Mouse (Mus musculus) mesoderm, embryonic 11.5 days (tissue): Measurements from ENCODE around the gene Zfp672.
"Not testable (repeated sequence)": the region's sequence is repeated elsewhere in the genome, so short reads cannot be mapped to it uniquely, and the experiment has no call there.

ENCODE experiments used
- DNase-seq: peaks from one replicate; pipeline ENCODE4 v3.0.0-alpha.2; 2012; ENCODE audit warnings: low read depth, low spot score

Zfp672 gene

GRCm38 (mm10) chr11:58330276-58331148 is at the start of gene Zfp672, which contains the start of gene Sh3bp5l:
Zfp672 (minus strand) TSS chr11:58330339.
Sh3bp5l (plus strand) TSS chr11:58330724.
- peak; percentile 94 for DNase-seq

- no peak for DNase-seq
These were observed 49.4 kb upstream of the Zfp672 start for GRCm38 (mm10) chr11:58379516-58379915.

- DNase-seq: no peak
These were observed 48.7 kb upstream of the Zfp672 start, which contains the start of gene Lypd8 for GRCm38 (mm10) chr11:58378763-58379278. Lypd8 (plus strand) TSS chr11:58379043.

- no peak for DNase-seq
These were observed 47.5 kb upstream of the Zfp672 start for GRCm38 (mm10) chr11:58377686-58378085.

GRCm38 (mm10) chr11:58377273-58377672 is 47.1 kb upstream of the Zfp672 start:
- DNase-seq: no peak

- not testable (repeated sequence) for DNase-seq
These were observed 36.1 kb upstream of the Zfp672 start for GRCm38 (mm10) chr11:58366191-58366590.

- DNase-seq: no peak
These were observed 34.3 kb upstream of the Zfp672 start for GRCm38 (mm10) chr11:58364454-58364853.

GRCm38 (mm10) chr11:58362562-58362961 is 32.4 kb upstream of the Zfp672 start:
- DNase-seq: not testable (repeated sequence)

- DNase-seq: no peak
These were observed 27.9 kb upstream of the Zfp672 start for GRCm38 (mm10) chr11:58357844-58358534.

- no peak for DNase-seq
These were observed 26.9 kb upstream of the Zfp672 start for GRCm38 (mm10) chr11:58357042-58357441.

GRCm38 (mm10) chr11:58354927-58355326 is 24.8 kb upstream of the Zfp672 start:
- no peak for DNase-seq

GRCm38 (mm10) chr11:58354476-58354875 is 24.3 kb upstream of the Zfp672 start:
- no peak for DNase-seq

GRCm38 (mm10) chr11:58353709-58354108 is 23.6 kb upstream of the Zfp672 start:
- DNase-seq: no peak

- DNase-seq: peak; percentile 32
These were observed 22.8 kb upstream of the Zfp672 start for GRCm38 (mm10) chr11:58352681-58353548.

GRCm38 (mm10) chr11:58351179-58351578 is 21.0 kb upstream of the Zfp672 start:
- no peak for DNase-seq

- no peak for DNase-seq
These were observed 20.5 kb upstream of the Zfp672 start for GRCm38 (mm10) chr11:58350628-58351027.

- no peak for DNase-seq
These were observed 16.6 kb upstream of the Zfp672 start for GRCm38 (mm10) chr11:58346745-58347144.

GRCm38 (mm10) chr11:58334746-58335145 is 4.6 kb upstream of the Zfp672 start:
- DNase-seq: no peak

GRCm38 (mm10) chr11:58331546-58331945 is 1.4 kb upstream of the Zfp672 start:
- DNase-seq: no peak

GRCm38 (mm10) chr11:58331149-58331495 is 983 bp upstream of the Zfp672 start:
- peak; percentile 43 for DNase-seq

- no peak for DNase-seq
These were observed 248 bp downstream of the Zfp672 start for GRCm38 (mm10) chr11:58329906-58330275.

- no peak for DNase-seq
These were observed 3.4 kb downstream of the Zfp672 start for GRCm38 (mm10) chr11:58326781-58327180.
